Mouse (Mus musculus) liver, adult (tissue): ENCODE data around the gene Pde4b.

Experiments used
- GATA4 ChIP-seq: IDR thresholded peaks from 2 replicates; pipeline ENCODE4 v1.6.1; 2014; ENCODE audit warnings: mild to moderate bottlenecking, low read length; ENCODE audit not compliant: insufficient replicate concordance

Gene Pde4b

GRCm38 (mm10) chr4:102512940-102513339 lies 425.6 kb downstream of the Pde4b start:
- no peak for TF ChIP-seq GATA4

GRCm38 (mm10) chr4:102513514-102513913 lies 426.2 kb downstream of the Pde4b start:
- no peak for TF ChIP-seq GATA4

GRCm38 (mm10) chr4:102514972-102515835 lies 427.9 kb downstream of the Pde4b start:
- TF ChIP-seq GATA4 = no peak

GRCm38 (mm10) chr4:102516395-102516794 lies 429.1 kb downstream of the Pde4b start:
- no peak for TF ChIP-seq GATA4

- no peak for TF ChIP-seq GATA4
These were observed 429.8 kb downstream of the Pde4b start for GRCm38 (mm10) chr4:102516982-102517630.

GRCm38 (mm10) chr4:102517653-102518052 lies 430.3 kb downstream of the Pde4b start:
- no peak for TF ChIP-seq GATA4

- no peak for TF ChIP-seq GATA4
These were observed 431.0 kb downstream of the Pde4b start for GRCm38 (mm10) chr4:102518341-102518740.

- TF ChIP-seq GATA4 = no peak
These were observed 433.4 kb downstream of the Pde4b start for GRCm38 (mm10) chr4:102520669-102521261.

GRCm38 (mm10) chr4:102521434-102521833 lies 434.1 kb downstream of the Pde4b start:
- TF ChIP-seq GATA4 = no peak

GRCm38 (mm10) chr4:102527361-102527760 lies 440.0 kb downstream of the Pde4b start:
- TF ChIP-seq GATA4 = no peak

- TF ChIP-seq GATA4 = no peak
These were observed 443.5 kb downstream of the Pde4b start for GRCm38 (mm10) chr4:102530797-102531196.

GRCm38 (mm10) chr4:102531729-102532128 lies 444.4 kb downstream of the Pde4b start:
- TF ChIP-seq GATA4 = no peak

- no peak for TF ChIP-seq GATA4
These were observed 446.1 kb downstream of the Pde4b start for GRCm38 (mm10) chr4:102533183-102534048.

- no peak for TF ChIP-seq GATA4
These were observed 446.8 kb downstream of the Pde4b start for GRCm38 (mm10) chr4:102534049-102534730.
